Mouse (Mus musculus): ENCODE data around the gene Daxx.

GRCm38 (mm10) chr17:33932970-33933369 lies 23.8 kb downstream of the Daxx start:
- TF ChIP-seq CTCF (IDR thresholded peaks at IDR 0.05; ENCODE audit: control insufficient read depth, insufficient read depth, insufficient read length) (no peak), USF1 (IDR thresholded peaks at IDR 0.05; ENCODE audit: low read depth) (no peak), MYOD1 (IDR thresholded peaks at IDR 0.05; ENCODE audit: control insufficient read depth, insufficient read length, low read depth) (no peak), MYOG (IDR thresholded peaks at IDR 0.05; ENCODE audit: control insufficient read depth, extremely low read depth, insufficient read length) (no peak), MAX (IDR thresholded peaks at IDR 0.05) (no peak), CEBPB (IDR thresholded peaks at IDR 0.05; ENCODE audit: low read depth) (no peak), FOSL1 (IDR thresholded peaks at IDR 0.05; ENCODE audit: insufficient read depth, low read length, poor library complexity, severe bottlenecking) (no peak)
